Mouse (Mus musculus) lung, postnatal 14 days (tissue): ENCODE data around the gene Gm34653.
"Not testable (repeated sequence)": the region's sequence is repeated elsewhere in the genome, so short reads cannot be mapped to it uniquely, and the experiment has no call there.

Experiments used
- DNase-seq: peaks from one replicate; pipeline ENCODE4 v3.0.0; 2021

Gm34653 gene

DNA sequence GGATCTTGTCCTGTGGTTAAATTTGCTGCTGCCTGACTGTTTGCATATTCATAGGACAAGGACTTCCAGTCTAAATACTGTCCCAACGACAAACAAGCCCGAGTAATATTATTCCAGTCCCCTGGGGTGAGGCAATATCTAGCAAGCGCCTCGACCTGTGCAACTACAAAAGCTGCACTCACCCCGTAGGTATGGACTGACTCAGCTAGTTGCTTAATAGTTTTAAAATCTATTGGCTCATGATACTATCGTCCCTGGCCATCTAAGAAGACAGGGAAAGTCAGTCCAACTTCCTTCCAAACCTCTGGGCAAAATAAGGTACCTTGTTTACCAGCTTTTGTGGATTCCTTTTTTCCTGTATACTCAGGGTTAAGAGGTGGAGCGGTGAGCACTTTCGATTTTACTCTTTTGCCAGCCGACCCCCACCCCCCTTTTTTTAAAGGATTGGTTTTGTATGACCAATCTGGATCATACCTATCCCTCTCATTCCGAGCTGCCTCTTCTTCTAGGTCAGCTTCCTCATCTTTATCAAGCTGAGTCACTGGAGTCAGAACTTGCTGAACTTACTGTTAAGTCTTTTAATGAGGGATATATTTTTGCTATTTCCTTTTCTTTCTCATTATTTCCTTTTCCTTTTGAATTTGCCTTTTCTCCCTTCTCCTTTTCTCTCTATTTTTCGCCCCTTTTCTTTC lies at the start of gene Gm34653:
TSS of gene Gm34653 (plus strand) at position 242 of the 692 bp plus-strand sequence.
- not testable (repeated sequence) for DNase-seq

DNA sequence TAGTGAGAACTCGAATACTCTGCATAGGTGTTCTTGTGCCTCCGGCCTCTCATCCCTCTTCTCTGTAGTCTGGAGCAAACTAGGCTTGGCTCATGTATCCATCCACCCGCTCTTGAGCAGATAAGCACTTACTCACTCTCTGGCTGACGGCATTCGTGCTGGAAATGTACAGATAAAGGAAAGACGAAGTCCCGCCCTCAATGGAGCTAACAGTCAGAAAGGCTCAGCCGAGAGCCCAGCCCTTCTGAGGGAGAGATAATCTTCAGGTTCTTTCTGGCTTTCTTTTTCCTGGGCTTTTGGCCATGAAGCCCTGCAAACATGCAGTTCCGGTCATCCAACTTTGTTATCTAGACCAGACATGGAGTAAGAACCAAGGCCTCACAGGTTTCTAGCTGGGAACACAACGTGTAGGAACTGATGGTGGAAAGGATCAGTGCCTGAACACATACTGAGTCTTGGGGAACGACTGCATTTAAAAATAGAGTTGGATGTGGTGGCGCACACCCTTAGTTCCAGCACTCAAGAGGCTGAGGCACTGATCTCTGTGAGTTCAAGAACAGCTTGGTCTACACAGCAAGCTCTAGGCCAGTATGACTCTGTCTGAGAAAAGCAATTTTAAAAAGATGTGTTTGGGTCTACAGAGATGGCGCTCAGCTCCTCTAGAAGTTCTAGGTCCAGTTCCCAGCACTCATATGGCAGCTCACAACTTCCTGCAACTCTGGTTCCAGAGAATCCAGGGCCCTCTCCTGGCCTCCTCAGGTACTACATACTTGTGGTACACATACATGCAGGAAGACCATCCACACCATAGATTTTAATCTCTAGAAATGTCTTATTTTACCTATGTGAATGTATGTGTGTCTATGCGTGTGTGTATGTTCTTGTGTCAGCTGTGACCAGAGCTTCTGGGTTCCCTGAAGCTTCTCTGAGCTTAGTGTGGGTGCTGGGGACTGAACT lies 49.5 kb upstream of the Gm34653 start:
- DNase-seq = no peak

- DNase-seq = peak; percentile 54
These were observed 48.7 kb upstream of the Gm34653 start for GRCm38 (mm10) chr2:34784085-34784484.

GRCm38 (mm10) chr2:34790282-34790681 lies 42.5 kb upstream of the Gm34653 start:
- DNase-seq = no peak

DNA sequence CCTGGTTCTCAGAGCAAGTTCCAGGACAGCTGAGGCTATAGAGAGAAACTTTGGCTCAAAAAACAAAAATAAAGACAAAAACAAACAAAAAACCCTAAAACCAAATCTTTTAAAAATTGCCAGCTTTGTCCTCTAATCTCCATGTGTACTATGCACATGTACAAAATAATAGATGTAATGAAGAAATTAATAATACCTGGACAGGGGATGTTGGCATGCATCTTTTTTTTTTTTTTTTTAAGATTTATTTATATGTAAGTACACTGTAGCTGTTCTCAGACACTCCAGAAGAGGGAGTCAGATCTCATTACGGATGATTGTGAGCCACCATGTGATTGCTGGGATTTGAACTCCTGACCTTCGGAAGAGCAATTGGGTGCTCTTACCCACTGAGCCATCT lies 40.3 kb upstream of the Gm34653 start:
- DNase-seq = not testable (repeated sequence)

GRCm38 (mm10) chr2:34794511-34794910 lies 38.3 kb upstream of the Gm34653 start:
- no peak for DNase-seq

- no peak for DNase-seq
These were observed 37.4 kb upstream of the Gm34653 start for GRCm38 (mm10) chr2:34795426-34795825.

DNA sequence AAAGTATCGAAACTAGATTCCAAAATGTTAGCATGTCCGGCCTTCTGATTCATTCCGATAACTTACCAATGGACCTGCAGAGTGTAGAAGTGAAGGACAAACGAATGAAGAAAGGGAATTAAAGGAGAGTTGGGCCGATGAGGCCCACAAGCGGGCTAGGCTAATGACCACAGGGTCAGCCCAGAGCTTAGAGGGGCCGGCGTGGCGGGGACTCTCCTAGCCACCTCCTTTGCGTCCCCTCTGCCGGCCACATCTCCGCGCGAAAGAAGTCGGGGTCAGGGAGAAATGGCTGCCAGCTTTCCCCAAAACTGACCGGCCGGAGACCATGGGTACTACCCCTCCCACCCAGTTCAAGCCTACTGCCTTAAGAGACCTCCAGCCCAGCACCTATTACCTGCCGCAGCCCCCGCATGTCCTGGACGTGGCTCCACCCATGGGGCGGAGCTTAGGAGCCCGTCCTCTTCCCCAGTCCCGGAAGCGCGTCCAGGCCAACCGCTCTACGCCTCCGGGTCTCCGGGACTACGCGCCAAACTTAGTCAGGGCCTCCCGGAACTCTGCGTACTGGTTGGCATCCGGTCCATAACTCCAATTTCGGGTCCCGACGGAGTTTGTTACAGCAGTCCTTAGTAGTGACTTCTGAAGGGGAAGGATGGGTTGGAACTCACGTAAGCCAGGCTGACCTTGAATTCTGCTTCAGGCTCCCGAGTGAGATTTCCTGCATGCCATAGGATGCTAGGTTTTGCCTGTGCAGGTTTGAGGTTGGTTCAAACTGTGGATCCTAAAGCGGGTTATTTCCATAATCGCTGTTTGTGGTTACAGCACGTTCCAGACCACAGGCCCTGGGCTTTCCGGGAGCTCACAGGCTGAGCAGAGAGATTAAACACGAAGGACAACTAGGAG lies 33.2 kb upstream of the Gm34653 start, which contains the start of gene Rabepk:
TSS of gene Rabepk (minus strand) at position 556 of the 900 bp plus-strand sequence.
- peak; percentile 85 for DNase-seq

DNA sequence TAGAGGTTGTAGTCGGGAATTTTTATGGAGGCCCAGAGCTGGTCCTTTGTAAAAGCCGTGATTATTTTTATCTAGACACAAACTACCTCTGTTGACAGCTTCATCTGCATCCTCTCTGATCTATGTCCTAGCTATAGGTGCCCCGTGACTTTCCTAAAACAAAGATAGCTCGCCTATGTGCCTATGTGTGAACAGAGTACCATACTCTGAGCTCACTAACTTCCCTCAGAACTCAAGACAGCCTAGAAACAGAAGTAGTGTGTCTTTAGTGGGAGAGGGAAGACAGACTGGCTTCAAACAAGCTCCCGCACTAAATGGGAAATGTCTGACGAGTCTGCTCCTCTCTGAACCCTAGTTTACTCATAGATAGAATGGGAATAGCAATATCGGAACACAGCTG lies 32.4 kb upstream of the Gm34653 start:
- no peak for DNase-seq

GRCm38 (mm10) chr2:34801516-34802482 lies 31.0 kb upstream of the Gm34653 start:
- peak; percentile 98 for DNase-seq

DNA sequence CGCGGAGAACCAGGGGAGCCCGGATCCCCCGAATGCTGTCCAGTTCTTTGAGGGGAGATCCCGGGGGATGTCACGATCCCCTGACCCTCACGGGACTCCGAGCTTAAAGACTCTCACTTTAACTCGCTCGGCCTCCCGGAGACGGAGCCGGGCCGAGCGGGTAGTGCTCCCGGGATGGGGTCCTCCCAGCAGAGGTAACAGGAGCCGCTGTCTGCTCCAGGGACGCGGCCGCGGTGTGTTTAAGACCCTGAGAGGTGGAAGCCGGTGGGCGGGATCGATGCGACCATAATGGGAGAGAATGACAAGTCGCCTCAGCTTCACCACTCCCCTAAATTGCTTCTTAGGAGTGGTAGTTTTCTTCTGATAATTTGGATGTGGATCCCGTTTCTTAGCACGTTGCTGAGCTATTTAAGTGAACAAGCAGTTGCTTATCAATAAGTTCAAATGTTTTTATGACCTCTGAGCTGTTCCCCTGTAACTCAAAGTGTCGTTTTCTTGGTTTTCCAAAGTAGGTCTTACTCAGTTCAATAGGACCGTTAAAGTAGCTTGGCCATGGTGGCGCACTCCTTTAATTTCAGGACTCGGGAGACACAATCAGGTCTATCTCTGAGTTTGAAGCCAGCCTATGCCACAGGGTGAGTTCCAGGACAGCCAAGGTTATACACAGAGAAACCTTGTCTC lies 30.1 kb upstream of the Gm34653 start:
- DNase-seq = peak; percentile 24

DNA sequence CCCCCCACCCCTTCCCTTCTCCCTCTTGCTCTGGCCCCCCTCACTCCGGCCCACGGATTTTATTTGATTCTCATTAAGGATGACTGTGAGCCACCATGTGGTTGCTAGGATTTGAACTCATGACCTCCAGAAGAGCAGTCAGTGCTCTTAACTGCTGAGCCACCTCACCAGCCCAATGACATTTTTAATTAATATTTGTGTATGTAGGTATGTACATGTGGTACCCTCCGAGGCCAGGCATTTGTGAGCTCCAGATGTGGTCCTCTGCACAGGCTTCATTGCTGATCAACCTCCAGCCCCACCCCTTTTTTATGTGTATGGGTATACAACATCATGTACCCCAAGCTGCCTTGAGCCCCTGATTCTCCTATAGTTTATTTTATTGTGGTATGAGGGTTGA lies 29.1 kb upstream of the Gm34653 start:
- DNase-seq = no peak

GRCm38 (mm10) chr2:34804172-34804571 lies 28.6 kb upstream of the Gm34653 start:
- DNase-seq = no peak

GRCm38 (mm10) chr2:34804815-34805214 lies 28.0 kb upstream of the Gm34653 start:
- no peak for DNase-seq

GRCm38 (mm10) chr2:34805364-34805950 lies 27.4 kb upstream of the Gm34653 start:
- no peak for DNase-seq

GRCm38 (mm10) chr2:34808057-34808456 lies 24.8 kb upstream of the Gm34653 start:
- no peak for DNase-seq

DNA sequence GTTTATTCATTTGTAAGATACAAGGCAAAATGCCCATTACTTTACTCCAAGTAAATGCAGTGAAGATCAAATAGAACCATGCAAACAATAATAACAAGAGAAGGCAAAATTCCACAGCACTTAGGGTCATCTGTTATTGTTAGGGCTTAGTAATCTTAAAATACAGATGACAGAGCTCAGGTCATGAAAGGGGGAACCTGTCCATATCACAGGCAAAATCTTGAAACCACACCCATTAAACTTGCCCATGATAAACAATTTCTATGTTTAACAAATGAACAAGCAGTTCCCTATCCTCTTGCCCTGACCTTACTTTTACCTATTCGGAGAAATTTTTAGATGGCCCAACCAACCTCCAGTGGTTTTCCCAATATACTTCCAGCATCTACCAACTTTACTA lies 23.2 kb upstream of the Gm34653 start:
- no peak for DNase-seq

GRCm38 (mm10) chr2:34810775-34811174 lies 22.0 kb upstream of the Gm34653 start:
- DNase-seq = no peak

GRCm38 (mm10) chr2:34812706-34813105 lies 20.1 kb upstream of the Gm34653 start:
- no peak for DNase-seq

DNA sequence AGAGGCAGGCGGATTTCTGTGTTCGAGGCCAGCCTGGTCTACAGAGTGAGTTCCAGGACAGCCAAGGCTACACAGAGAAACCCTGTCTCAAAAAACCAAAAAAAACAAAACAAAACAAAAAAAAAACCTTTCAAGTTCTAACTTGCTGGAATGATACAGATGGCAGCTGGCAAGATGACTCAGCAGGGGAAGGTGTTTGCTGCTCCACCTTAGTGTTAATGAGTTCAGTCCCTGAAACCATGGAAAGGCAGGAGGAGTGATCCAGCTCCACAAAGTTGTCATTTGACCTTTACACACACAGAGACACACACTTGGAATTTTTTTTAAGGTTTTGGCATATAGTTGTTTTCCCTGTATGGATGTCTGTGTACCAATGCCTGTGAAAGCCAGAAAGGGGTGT lies 16.9 kb upstream of the Gm34653 start:
- not testable (repeated sequence) for DNase-seq

GRCm38 (mm10) chr2:34818492-34818891 lies 14.3 kb upstream of the Gm34653 start:
- no peak for DNase-seq
